Mouse (Mus musculus) liver, embryonic 15.5 days (tissue): Measurements from ENCODE around the gene Limch1. TPM values are rescaled to one million over a fixed set of nuclear protein-coding genes. Genes with fewer than 3 reads are reported as not detected.

Source experiments
- ATAC-seq: fragments of 200-750 bp; cut with Nextera tagmentation; 2 replicates; pipeline ENCODE4 v1.8.0; 2017; ENCODE audit warnings: moderate number of reproducible peaks, mild to moderate bottlenecking, moderate library complexity; ENCODE audit not compliant: insufficient read depth
- H3K27ac ChIP-seq: fragments of 300-500 bp; sonication (generic); replicated peaks from 2 replicates; pipeline ENCODE4 v1.5.1; 2015; ENCODE audit warnings: mild to moderate bottlenecking, inconsistent platforms
- H3K27me3 ChIP-seq: fragments of 300-500 bp; sonication (generic); 2 replicates; pipeline ENCODE4 v1.6.1; 2015; ENCODE audit warnings: mild to moderate bottlenecking, inconsistent platforms
- H3K36me3 ChIP-seq: fragments of 300-500 bp; sonication (generic); replicated peaks from 2 replicates; pipeline ENCODE4 v1.6.1; 2015; ENCODE audit warnings: moderate library complexity, mild to moderate bottlenecking, inconsistent platforms
- H3K4me1 ChIP-seq: fragments of 300-500 bp; sonication (generic); replicated peaks from 2 replicates; pipeline ENCODE4 v1.6.1; 2015; ENCODE audit warnings: inconsistent platforms
- H3K4me2 ChIP-seq: fragments of 300-500 bp; sonication (generic); 2 replicates; pipeline ENCODE4 v1.6.1; 2015; ENCODE audit warnings: moderate library complexity, mild to moderate bottlenecking, inconsistent platforms
- H3K4me3 ChIP-seq: fragments of 300-500 bp; sonication (generic); replicated peaks from 2 replicates; pipeline ENCODE4 v1.5.1; 2015; ENCODE audit warnings: mild to moderate bottlenecking, inconsistent platforms
- H3K9ac ChIP-seq: fragments of 300-500 bp; sonication (generic); 2 replicates; pipeline ENCODE4 v1.6.1; 2015; ENCODE audit warnings: moderate library complexity, mild to moderate bottlenecking, inconsistent platforms
- H3K9me3 ChIP-seq: fragments of 300-500 bp; sonication (generic); replicated peaks from 2 replicates; pipeline ENCODE4 v1.6.1; 2016; ENCODE audit warnings: inconsistent platforms
- WGBS: fragments of 180-500 bp; shearing (Covaris S2); methylation state at CpG from one replicate; pipeline ENCODE4 v1.1.7; 2015; ENCODE audit warnings: mixed read lengths; ENCODE audit not compliant: insufficient replicate concordance; 5-methylcytosine and 5-hydroxymethylcytosine counted together
- polyA plus RNA-seq: library from polyadenylated mRNA; unstranded; fragments of >200 nt; fragmentation: Nextera tagmentation; extraction: Ambion mirVana; gene quantifications from 2 replicates; pipeline ENCODE4 v1.2.1, GENCODE M21; 2015

Limch1 gene
- polyA plus RNA-seq, 1 experiment from 2014 or later = 1.8 TPM

GRCm38 (mm10) chr5:66807737-66808136 is 62.1 kb downstream of the Limch1 start:
- ATAC-seq = no peak
- Histone ChIP-seq H3K27me3 (no peaks in the 10 kb centered on the region), H3K4me2 (no peak overlapping the region), H3K9me3 (no peaks in the 10 kb centered on the region), H3K4me1 (no peaks in the 10 kb centered on the region), H3K27ac (no peak overlapping the region), H3K36me3 (no peaks in the 10 kb centered on the region), H3K4me3 (no peak overlapping the region), H3K9ac (no peak overlapping the region)
- 79% methylated on average over 6 of the region's 6 CpGs for WGBS

- no peaks in the 10 kb centered on the region for H3K4me1 ChIP-seq
- ATAC-seq = no peak
- 64% methylated on average over 9 of the region's 9 CpGs for WGBS
- H3K4me2 ChIP-seq = no peak overlapping the region
- H3K4me3 ChIP-seq = no peak overlapping the region
- no peaks in the 10 kb centered on the region for H3K36me3 ChIP-seq
- H3K27me3 ChIP-seq = no peaks in the 10 kb centered on the region
- H3K9me3 ChIP-seq = no peaks in the 10 kb centered on the region
- H3K27ac ChIP-seq = no peak overlapping the region
- H3K9ac ChIP-seq = no peak overlapping the region
These were observed 63.5 kb downstream of the Limch1 start for GRCm38 (mm10) chr5:66809016-66809570.

GRCm38 (mm10) chr5:66810396-66810795 is 64.8 kb downstream of the Limch1 start:
- no peak overlapping the region for H3K27ac ChIP-seq
- no peaks in the 10 kb centered on the region for H3K27me3 ChIP-seq
- H3K4me2 ChIP-seq = no peak overlapping the region
- ATAC-seq = no peak
- no peaks in the 10 kb centered on the region for H3K9me3 ChIP-seq
- H3K4me1 ChIP-seq = no peaks in the 10 kb centered on the region
- H3K9ac ChIP-seq = no peak overlapping the region
- WGBS = 41% methylated on average over 2 of the region's 2 CpGs
- H3K36me3 ChIP-seq = no peaks in the 10 kb centered on the region
- no peak overlapping the region for H3K4me3 ChIP-seq

- Histone ChIP-seq H3K27me3 (no peaks in the 10 kb centered on the region), H3K9me3 (no peaks in the 10 kb centered on the region), H3K9ac (no peak overlapping the region), H3K4me1 (no peaks in the 10 kb centered on the region), H3K4me2 (no peak overlapping the region), H3K27ac (no peak overlapping the region), H3K36me3 (no peaks in the 10 kb centered on the region), H3K4me3 (no peak overlapping the region)
- 82% methylated on average over 3 of the region's 3 CpGs for WGBS
- ATAC-seq = no peak
These were observed 69.0 kb downstream of the Limch1 start for GRCm38 (mm10) chr5:66814674-66815073.

- Histone ChIP-seq H3K4me2 (no peak overlapping the region), H3K9ac (no peak overlapping the region), H3K4me3 (no peak overlapping the region), H3K36me3 (no peaks in the 10 kb centered on the region), H3K4me1 (no peaks in the 10 kb centered on the region), H3K9me3 (no peaks in the 10 kb centered on the region), H3K27me3 (no peaks in the 10 kb centered on the region), H3K27ac (no peak overlapping the region)
- WGBS = 28% methylated on average over 6 of the region's 6 CpGs
- no peak for ATAC-seq
These were observed 70.2 kb downstream of the Limch1 start for GRCm38 (mm10) chr5:66815877-66816276.

GRCm38 (mm10) chr5:66816751-66817150 is 71.1 kb downstream of the Limch1 start:
- H3K4me3 ChIP-seq = no peak overlapping the region

GRCm38 (mm10) chr5:66817184-66817956 is 71.7 kb downstream of the Limch1 start:
- WGBS = 69% methylated on average over 8 of the region's 8 CpGs
- Histone ChIP-seq H3K36me3 (no peaks in the 10 kb centered on the region), H3K4me3 (no peak overlapping the region), H3K27ac (no peak overlapping the region), H3K27me3 (no peaks in the 10 kb centered on the region), H3K4me2 (no peak overlapping the region), H3K4me1 (no peaks in the 10 kb centered on the region), H3K9me3 (no peaks in the 10 kb centered on the region), H3K9ac (no peak overlapping the region)
- no peak for ATAC-seq

More at GRCm38 (mm10) chr5:66816751-66817150, 71.1 kb downstream of the Limch1 start:
- Histone ChIP-seq H3K4me1 (no peaks in the 10 kb centered on the region), H3K4me2 (no peak overlapping the region), H3K9ac (no peak overlapping the region), H3K27ac (no peak overlapping the region), H3K9me3 (no peaks in the 10 kb centered on the region), H3K36me3 (no peaks in the 10 kb centered on the region), H3K27me3 (no peaks in the 10 kb centered on the region)
- 45% methylated on average over 18 of the region's 18 CpGs for WGBS
- ATAC-seq = no peak

GRCm38 (mm10) chr5:66822500-66823205 is 77.0 kb downstream of the Limch1 start:
- WGBS = 70% methylated on average over 6 of the region's 6 CpGs
- Histone ChIP-seq H3K4me1 (no peaks in the 10 kb centered on the region), H3K9ac (no peak overlapping the region), H3K36me3 (no peaks in the 10 kb centered on the region), H3K27ac (no peak overlapping the region), H3K27me3 (no peaks in the 10 kb centered on the region), H3K4me3 (no peak overlapping the region), H3K4me2 (no peak overlapping the region), H3K9me3 (no peaks in the 10 kb centered on the region)
- no peak for ATAC-seq

GRCm38 (mm10) chr5:66825586-66825985 is 80.0 kb downstream of the Limch1 start:
- H3K9ac ChIP-seq = no peak overlapping the region
- no peak overlapping the region for H3K27ac ChIP-seq
- no peaks in the 10 kb centered on the region for H3K27me3 ChIP-seq
- no peaks in the 10 kb centered on the region for H3K9me3 ChIP-seq
- 53% methylated on average over 4 of the region's 4 CpGs for WGBS
- no peak overlapping the region for H3K4me3 ChIP-seq
- H3K36me3 ChIP-seq = no peaks in the 10 kb centered on the region
- no peak overlapping the region for H3K4me2 ChIP-seq
- no peak for ATAC-seq
- no peaks in the 10 kb centered on the region for H3K4me1 ChIP-seq

GRCm38 (mm10) chr5:66826844-66827243 is 81.2 kb downstream of the Limch1 start:
- WGBS = 61% methylated on average over 8 of the region's 8 CpGs
- H3K9me3 ChIP-seq = no peaks in the 10 kb centered on the region
- H3K27ac ChIP-seq = no peak overlapping the region
- H3K9ac ChIP-seq = no peak overlapping the region
- no peak overlapping the region for H3K4me3 ChIP-seq
- no peaks in the 10 kb centered on the region for H3K27me3 ChIP-seq
- no peak overlapping the region for H3K4me2 ChIP-seq
- H3K36me3 ChIP-seq = no peaks in the 10 kb centered on the region
- ATAC-seq = no peak
- H3K4me1 ChIP-seq = no peaks in the 10 kb centered on the region

- WGBS = 49% methylated on average over 5 of the region's 5 CpGs
- Histone ChIP-seq H3K27me3 (no peaks in the 10 kb centered on the region), H3K4me2 (no peak overlapping the region), H3K9ac (no peak overlapping the region), H3K4me1 (no peaks in the 10 kb centered on the region), H3K27ac (no peak overlapping the region), H3K36me3 (no peaks in the 10 kb centered on the region), H3K9me3 (no peaks in the 10 kb centered on the region), H3K4me3 (no peak overlapping the region)
- no peak for ATAC-seq
These were observed 83.9 kb downstream of the Limch1 start for GRCm38 (mm10) chr5:66829505-66829904.
